Mouse (Mus musculus): ENCODE results near the gene Rita1. TPM values are rescaled to one million over a fixed set of nuclear protein-coding genes. Genes with fewer than 3 reads are reported as not detected.

The Rita1 gene
- 9.3 and 10.5 TPM in 2 replicates for polyA plus RNA-seq (2014; fragmentation: Nextera tagmentation; extraction: Ambion mirVana)

DNA sequence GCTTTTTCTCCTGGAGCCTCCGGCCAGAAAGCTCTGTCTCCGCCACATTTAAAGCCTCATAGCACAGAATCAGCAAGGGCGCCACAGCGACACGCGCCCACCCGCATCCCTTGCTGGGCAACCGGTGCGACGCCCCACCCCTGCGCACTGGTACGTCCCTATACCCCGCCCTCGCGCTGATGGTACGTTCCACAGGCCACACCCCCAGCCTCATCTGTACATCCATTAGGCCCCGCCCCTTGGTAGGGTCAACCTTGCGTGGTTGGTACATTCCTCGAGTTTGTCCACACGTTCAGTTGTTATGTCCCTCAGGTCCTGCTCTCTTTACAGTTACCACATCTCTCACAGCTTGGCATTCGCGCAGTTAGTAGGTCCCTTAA, at the start of gene Rita1, which contains the start of gene Ddx54:
Rita1 (minus strand) TSS at position 148 of the 380 bp plus-strand sequence.
Ddx54 (plus strand) TSS at position 298 of the 380 bp plus-strand sequence.
- Histone ChIP-seq H3K4me3 (ENCODE audit: low read depth, low read length) (peak within 1 kb of the TSS; percentile 68), H3K9me3 (ENCODE audit: control insufficient read depth, low read length) (no peaks in the 10 kb centered on the region), H3K27ac (ENCODE audit: low read depth, low read length) (peak within 1 kb of the TSS; percentile 64), H3K9ac (ENCODE audit: low read depth, low read length) (peak within 1 kb of the TSS; percentile 69), H3K4me2 (replicated peaks; ENCODE audit: low read depth, low read length) (peak within 1 kb of the TSS; percentile 93), H3K36me3 (ENCODE audit: control insufficient read depth, insufficient read depth, low read length) (no peaks in the 10 kb centered on the region; the same call in 1 of the 2 replicates), H3K4me1 (replicated peaks; ENCODE audit: control insufficient read depth, insufficient read depth, low read length) (peaks cover 9% of the 10 kb centered on the region), H3K27me3 (ENCODE audit: control insufficient read depth, insufficient read depth, low read length) (no peaks in the 10 kb centered on the region)
- WGBS, result under 1% methylated on average over 22 of the region's 22 CpGs
- ATAC-seq (ENCODE audit: low FRiP score), result peak; percentile 88
- peak; percentile 98 for DNase-seq (ENCODE audit: low spot score)

DNA sequence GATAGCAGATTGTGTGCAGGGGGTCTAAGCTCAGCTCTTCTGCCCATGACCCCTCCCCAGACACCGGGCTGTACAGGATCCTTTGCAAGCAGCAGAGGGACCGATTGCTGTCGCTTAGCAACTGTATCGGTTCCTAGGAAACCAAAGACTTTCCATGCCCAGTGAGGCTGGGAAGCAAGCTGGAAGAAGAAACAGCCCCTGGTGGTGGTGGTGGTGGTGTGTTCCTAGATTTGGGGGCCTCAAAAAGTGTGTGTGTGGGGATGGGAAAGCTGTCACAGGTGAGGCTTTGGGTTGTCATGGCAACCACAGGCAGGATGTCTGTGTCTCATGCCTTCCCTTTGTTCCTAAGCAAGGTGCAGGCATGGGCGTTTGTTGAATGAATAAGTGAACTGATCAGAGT, 48.4 kb upstream of the Rita1 start:
- Histone ChIP-seq H3K27ac (ENCODE audit: low read depth, low read length) (no peak overlapping the region), H3K36me3 (ENCODE audit: control insufficient read depth, insufficient read depth, low read length) (no peaks in the 10 kb centered on the region), H3K4me2 (replicated peaks; ENCODE audit: low read depth, low read length) (no peak overlapping the region), H3K9ac (ENCODE audit: low read depth, low read length) (no peak overlapping the region), H3K9me3 (ENCODE audit: control insufficient read depth, low read length) (no peaks in the 10 kb centered on the region), H3K4me1 (replicated peaks; ENCODE audit: control insufficient read depth, insufficient read depth, low read length) (no peaks in the 10 kb centered on the region), H3K4me3 (ENCODE audit: low read depth, low read length) (no peak overlapping the region), H3K27me3 (ENCODE audit: control insufficient read depth, insufficient read depth, low read length) (no peaks in the 10 kb centered on the region)
- WGBS, result 48% methylated on average over 5 of the region's 5 CpGs
- ATAC-seq (ENCODE audit: low FRiP score) (no peak), DNase-seq (ENCODE audit: low spot score) (no peak)

DNA sequence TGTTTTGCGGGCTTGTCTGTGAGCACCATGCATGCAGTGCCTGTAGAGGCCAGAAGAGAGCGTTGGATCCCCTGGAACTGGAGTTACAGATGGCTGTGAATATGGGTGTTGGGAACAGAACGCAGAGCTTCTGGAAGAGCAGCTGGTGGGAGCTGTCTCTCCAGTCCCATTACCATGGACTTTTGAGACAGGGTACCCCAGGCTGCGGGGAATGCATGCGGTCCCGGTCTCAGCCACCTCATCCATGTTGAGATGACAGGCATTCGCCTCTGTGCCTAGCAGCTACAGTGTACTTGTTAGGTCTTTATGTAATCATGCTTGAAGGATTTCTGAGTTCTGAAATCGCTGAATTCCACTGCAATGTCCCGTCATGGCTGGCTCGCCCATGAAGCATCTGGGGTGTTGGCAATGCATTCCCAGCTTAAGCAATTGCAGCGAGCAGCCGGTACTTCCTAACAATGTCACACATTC, 43.9 kb upstream of the Rita1 start:
- Histone ChIP-seq H3K4me2 (replicated peaks; ENCODE audit: low read depth, low read length) (no peak overlapping the region), H3K4me3 (ENCODE audit: low read depth, low read length) (no peak overlapping the region), H3K4me1 (replicated peaks; ENCODE audit: control insufficient read depth, insufficient read depth, low read length) (no peaks in the 10 kb centered on the region), H3K27ac (ENCODE audit: low read depth, low read length) (no peak overlapping the region), H3K9me3 (ENCODE audit: control insufficient read depth, low read length) (no peaks in the 10 kb centered on the region), H3K36me3 (ENCODE audit: control insufficient read depth, insufficient read depth, low read length) (no peaks in the 10 kb centered on the region), H3K27me3 (ENCODE audit: control insufficient read depth, insufficient read depth, low read length) (no peaks in the 10 kb centered on the region; the same call in 1 of the 2 replicates), H3K9ac (ENCODE audit: low read depth, low read length) (no peak overlapping the region)
- no peak for DNase-seq (ENCODE audit: low spot score)
- 89% methylated on average over 12 of the region's 12 CpGs for WGBS
- no peak for ATAC-seq (ENCODE audit: low FRiP score)

DNA sequence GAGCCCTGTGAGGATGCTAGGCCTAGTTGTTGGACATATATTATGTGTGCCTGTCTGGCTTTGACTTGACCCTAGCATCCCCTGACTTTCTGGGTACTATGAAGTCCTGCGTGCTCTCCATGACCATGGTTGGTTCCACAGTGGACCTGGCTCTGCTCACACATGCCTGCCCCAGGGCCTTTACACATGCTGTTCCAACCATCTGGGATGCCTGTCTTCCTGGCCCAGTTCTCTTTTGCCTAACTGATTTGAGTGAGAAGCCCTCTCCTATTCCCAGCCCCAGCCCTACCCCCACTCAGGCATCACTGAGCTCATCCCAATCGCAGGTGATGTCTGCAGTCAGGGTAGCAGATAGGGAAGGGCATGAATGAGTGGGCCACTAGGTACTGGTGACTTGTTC, 41.5 kb upstream of the Rita1 start:
- peaks cover 19% of the 10 kb centered on the region for H3K27me3 ChIP-seq (ENCODE audit: control insufficient read depth, insufficient read depth, low read length)
- 89% methylated on average over 2 of the region's 2 CpGs for WGBS

DNA sequence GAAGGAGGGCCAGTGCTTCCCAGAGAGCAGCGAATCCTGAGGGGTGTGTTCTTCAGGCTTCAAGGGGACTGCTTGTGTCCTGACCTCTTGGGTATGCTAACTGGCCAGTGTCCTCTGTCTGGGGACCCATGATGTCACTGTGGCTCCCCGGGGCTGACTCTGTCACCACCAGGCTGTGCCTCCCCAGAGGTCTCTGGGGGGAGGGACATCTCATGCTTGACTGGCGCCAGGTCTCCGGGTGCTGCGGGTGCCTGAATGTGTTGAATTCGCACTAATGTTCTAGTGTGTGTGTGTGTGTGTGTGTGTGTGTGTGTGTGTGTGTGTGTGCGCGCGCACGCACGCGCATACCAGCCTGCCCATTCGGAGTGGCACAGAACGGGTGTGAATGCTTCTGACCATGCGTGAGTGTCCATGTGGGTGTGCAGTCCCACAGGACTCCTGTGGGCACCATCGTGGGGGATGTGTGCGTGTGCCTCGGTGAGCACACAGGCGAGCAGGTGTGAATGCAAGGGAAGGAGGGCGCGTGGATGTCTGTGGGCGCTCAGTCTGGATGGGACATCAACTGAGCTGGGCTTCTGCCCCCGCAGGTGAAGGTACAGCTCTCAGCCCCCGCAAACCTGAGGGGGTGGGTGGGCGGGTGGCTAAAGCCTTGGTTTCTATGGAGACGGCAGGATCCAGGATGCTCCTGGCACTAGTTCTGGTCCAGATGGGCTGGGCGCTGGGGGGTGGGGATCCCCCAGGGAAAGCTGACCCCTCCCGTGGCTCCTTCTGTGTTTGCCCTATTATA, 40.7 kb upstream of the Rita1 start:
- 83% methylated on average over 28 of the region's 28 CpGs for WGBS
- no peaks in the 10 kb centered on the region for H3K36me3 ChIP-seq (ENCODE audit: control insufficient read depth, insufficient read depth, low read length)
- DNase-seq (ENCODE audit: low spot score), result no peak
- no peak for ATAC-seq (ENCODE audit: low FRiP score)
- H3K27ac ChIP-seq (ENCODE audit: low read depth, low read length), result no peak overlapping the region
- H3K4me2 ChIP-seq (replicated peaks; ENCODE audit: low read depth, low read length), result no peak overlapping the region
- H3K9me3 ChIP-seq (ENCODE audit: control insufficient read depth, low read length), result no peaks in the 10 kb centered on the region
- peaks cover 2% of the 10 kb centered on the region; the same call in 1 of the 2 replicates for H3K4me1 ChIP-seq (replicated peaks; ENCODE audit: control insufficient read depth, insufficient read depth, low read length)
- H3K9ac ChIP-seq (ENCODE audit: low read depth, low read length), result no peak overlapping the region
- peaks cover 27% of the 10 kb centered on the region for H3K27me3 ChIP-seq (ENCODE audit: control insufficient read depth, insufficient read depth, low read length)
- H3K4me3 ChIP-seq (ENCODE audit: low read depth, low read length), result no peak overlapping the region

More for the DNA sequence above, 41.5 kb upstream of the Rita1 start:
- Histone ChIP-seq H3K27ac (ENCODE audit: low read depth, low read length) (no peak overlapping the region), H3K4me2 (replicated peaks; ENCODE audit: low read depth, low read length) (no peak overlapping the region), H3K36me3 (ENCODE audit: control insufficient read depth, insufficient read depth, low read length) (no peaks in the 10 kb centered on the region), H3K4me1 (replicated peaks; ENCODE audit: control insufficient read depth, insufficient read depth, low read length) (peaks cover under 1% of the 10 kb centered on the region; the same call in 1 of the 2 replicates), H3K9me3 (ENCODE audit: control insufficient read depth, low read length) (no peaks in the 10 kb centered on the region), H3K4me3 (ENCODE audit: low read depth, low read length) (no peak overlapping the region), H3K9ac (ENCODE audit: low read depth, low read length) (no peak overlapping the region)
- ATAC-seq (ENCODE audit: low FRiP score) (no peak), DNase-seq (ENCODE audit: low spot score) (no peak)

DNA sequence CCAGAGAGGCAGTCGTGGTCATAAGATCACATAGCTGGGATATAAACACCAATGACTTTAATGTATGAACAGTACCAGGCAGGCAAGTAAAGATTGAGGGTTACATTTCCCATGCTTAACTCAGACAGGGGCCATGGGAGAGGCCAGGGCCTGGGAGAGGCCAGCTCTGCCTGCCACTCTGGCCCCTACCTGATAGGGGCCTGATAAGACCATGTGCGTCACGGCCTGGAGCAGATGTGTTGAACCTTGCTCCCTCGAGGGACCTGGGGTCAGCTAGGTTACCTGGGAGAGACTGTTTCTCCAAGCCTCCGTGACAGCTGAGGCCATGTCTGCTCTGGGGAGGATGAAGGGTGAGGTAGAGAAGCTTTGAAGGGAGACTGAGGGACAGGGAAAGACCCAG, 38.8 kb upstream of the Rita1 start:
- Histone ChIP-seq H3K9me3 (ENCODE audit: control insufficient read depth, low read length) (no peaks in the 10 kb centered on the region), H3K4me1 (replicated peaks; ENCODE audit: control insufficient read depth, insufficient read depth, low read length) (peaks cover 2% of the 10 kb centered on the region; the same call in 1 of the 2 replicates), H3K9ac (ENCODE audit: low read depth, low read length) (no peak overlapping the region), H3K27ac (ENCODE audit: low read depth, low read length) (no peak overlapping the region), H3K27me3 (ENCODE audit: control insufficient read depth, insufficient read depth, low read length) (peaks cover 31% of the 10 kb centered on the region), H3K4me3 (ENCODE audit: low read depth, low read length) (no peak overlapping the region), H3K4me2 (replicated peaks; ENCODE audit: low read depth, low read length) (no peak overlapping the region), H3K36me3 (ENCODE audit: control insufficient read depth, insufficient read depth, low read length) (no peaks in the 10 kb centered on the region)
- no peak for DNase-seq (ENCODE audit: low spot score)
- 72% methylated on average over 5 of the region's 5 CpGs for WGBS
- ATAC-seq (ENCODE audit: low FRiP score), result no peak

DNA sequence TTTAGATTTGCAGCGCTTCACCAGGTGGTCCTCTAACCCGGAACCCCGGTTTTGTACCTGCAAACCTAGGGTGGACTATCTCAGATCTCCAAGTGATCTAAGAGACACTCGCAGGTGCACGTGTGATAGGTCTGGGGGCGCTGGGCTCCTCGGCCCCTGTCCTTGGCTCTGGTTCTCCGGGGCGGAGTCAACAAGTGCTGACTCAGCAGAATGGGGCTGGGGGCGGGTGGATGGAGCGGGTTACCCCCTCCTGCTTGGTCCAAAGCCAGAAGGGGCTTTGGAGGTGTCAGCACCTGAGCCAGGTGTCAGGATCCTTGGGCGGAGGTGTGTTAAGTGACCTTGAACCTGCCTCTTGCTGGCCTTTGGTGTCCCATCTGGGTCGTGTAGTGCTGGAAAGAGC, 37.5 kb upstream of the Rita1 start:
- no peak overlapping the region for H3K9ac ChIP-seq (ENCODE audit: low read depth, low read length)

DNA sequence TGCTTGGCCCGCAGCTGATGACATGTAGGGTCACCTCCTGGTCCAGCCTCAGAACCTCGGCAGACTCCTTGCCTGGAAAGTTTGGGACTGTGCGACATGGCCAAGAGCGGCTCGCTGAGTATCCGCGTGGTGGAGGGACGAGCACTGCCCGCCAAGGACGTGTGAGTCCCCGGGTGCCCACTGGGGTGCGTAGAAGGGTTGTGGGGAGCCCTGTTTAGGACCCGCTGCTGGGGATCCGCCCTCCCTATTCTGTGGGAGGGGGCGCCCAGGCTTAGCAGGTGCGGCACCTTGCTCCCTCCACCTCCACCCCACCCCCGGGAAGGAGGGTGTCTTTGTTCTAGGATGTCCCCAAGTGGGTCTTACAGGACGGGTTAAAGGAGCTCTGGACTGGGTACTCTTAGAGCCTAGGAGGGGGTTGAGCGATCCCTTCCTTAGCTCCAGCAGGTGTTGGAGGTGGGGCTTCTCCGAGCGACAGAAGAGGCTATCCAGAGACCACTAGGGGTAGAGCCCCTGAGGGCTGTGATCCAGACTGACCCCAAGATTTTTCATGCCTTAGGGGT, 37.1 kb upstream of the Rita1 start:
- WGBS, result 5% methylated on average over 21 of the region's 21 CpGs

More for the DNA sequence above, 37.5 kb upstream of the Rita1 start:
- Histone ChIP-seq H3K9me3 (ENCODE audit: control insufficient read depth, low read length) (no peaks in the 10 kb centered on the region), H3K4me3 (ENCODE audit: low read depth, low read length) (no peak overlapping the region), H3K36me3 (ENCODE audit: control insufficient read depth, insufficient read depth, low read length) (no peaks in the 10 kb centered on the region), H3K4me2 (replicated peaks; ENCODE audit: low read depth, low read length) (no peak overlapping the region), H3K27me3 (ENCODE audit: control insufficient read depth, insufficient read depth, low read length) (peaks cover 31% of the 10 kb centered on the region), H3K4me1 (replicated peaks; ENCODE audit: control insufficient read depth, insufficient read depth, low read length) (peaks cover 2% of the 10 kb centered on the region; the same call in 1 of the 2 replicates), H3K27ac (ENCODE audit: low read depth, low read length) (no peak overlapping the region)
- WGBS, result 21% methylated on average over 13 of the region's 13 CpGs
- no peak for DNase-seq (ENCODE audit: low spot score)
- ATAC-seq (ENCODE audit: low FRiP score), result no peak

More for the DNA sequence above, 37.1 kb upstream of the Rita1 start:
- H3K4me2 ChIP-seq (replicated peaks; ENCODE audit: low read depth, low read length), result peak overlapping the region; percentile 28
- H3K9ac ChIP-seq (ENCODE audit: low read depth, low read length), result no peak overlapping the region
- peak overlapping the region; percentile 13 for H3K4me3 ChIP-seq (ENCODE audit: low read depth, low read length)
- H3K27ac ChIP-seq (ENCODE audit: low read depth, low read length), result no peak overlapping the region
- no peaks in the 10 kb centered on the region for H3K9me3 ChIP-seq (ENCODE audit: control insufficient read depth, low read length)
- no peaks in the 10 kb centered on the region for H3K36me3 ChIP-seq (ENCODE audit: control insufficient read depth, insufficient read depth, low read length)
- H3K4me1 ChIP-seq (replicated peaks; ENCODE audit: control insufficient read depth, insufficient read depth, low read length), result peaks cover 2% of the 10 kb centered on the region; the same call in 1 of the 2 replicates
- DNase-seq (ENCODE audit: low spot score) (no peak), ATAC-seq (ENCODE audit: low FRiP score) (0 out of 2 replicates have a peak, but pooled peaks have one; percentile 12)
- peaks cover 31% of the 10 kb centered on the region for H3K27me3 ChIP-seq (ENCODE audit: control insufficient read depth, insufficient read depth, low read length)
